Mouse (Mus musculus) adrenal gland, postnatal 4 days (tissue): Measurements from ENCODE around the gene Wfdc2. TPM values are rescaled to one million over a fixed set of nuclear protein-coding genes. Genes with fewer than 3 reads are reported as not detected.
"Not testable (repeated sequence)": the region's sequence is repeated elsewhere in the genome, so short reads cannot be mapped to it uniquely, and the experiment has no call there.

ENCODE experiments used
- DNase-seq, 2 experiments: peaks; one replicate each; pipeline ENCODE4 v3.0.0; 2021 to 2022; ENCODE audit warnings: low spot score in 2 of 2, mixed read lengths in 2 of 2
- total RNA-seq, 2 experiments: library from RNA; stranded (reverse); gene quantifications; 2 replicates each; pipeline ENCODE4 v1.2.3; 2021

The Wfdc2 gene
- total RNA-seq, 2 experiments from 2014 or later: 1.9 to 49.1 TPM

DNA sequence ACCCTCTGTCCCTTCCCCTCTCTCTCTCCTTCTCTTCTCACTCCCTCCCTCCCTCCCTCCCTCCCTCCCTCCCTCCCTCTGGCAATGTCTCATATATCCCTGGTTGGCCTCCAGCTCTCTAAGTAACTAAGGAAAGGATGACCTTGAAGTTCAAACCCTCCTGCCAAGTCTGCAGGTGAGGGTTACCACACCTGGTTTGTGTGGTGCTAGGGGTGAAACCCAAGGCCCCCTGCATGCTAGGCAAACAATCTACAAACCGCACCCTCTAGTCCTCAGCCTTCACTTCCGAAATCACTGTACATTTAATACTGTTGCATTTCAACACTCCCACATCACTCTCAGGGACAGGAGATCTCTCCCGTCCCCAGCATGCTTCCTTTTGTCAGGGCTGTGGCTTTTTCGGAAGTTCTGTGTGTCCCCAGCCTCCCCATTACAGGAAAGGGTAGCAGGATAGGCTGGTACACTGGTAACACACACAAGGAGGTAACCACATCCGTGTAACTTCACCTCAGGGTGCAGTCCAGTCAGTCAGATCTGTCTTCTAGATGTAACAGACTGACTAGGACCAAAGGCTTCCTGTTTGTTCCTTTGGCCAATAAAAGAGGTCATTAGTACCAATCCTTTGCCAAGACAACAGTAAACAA lies 17.6 kb upstream of the Wfdc2 start:
- no peak for DNase-seq

DNA sequence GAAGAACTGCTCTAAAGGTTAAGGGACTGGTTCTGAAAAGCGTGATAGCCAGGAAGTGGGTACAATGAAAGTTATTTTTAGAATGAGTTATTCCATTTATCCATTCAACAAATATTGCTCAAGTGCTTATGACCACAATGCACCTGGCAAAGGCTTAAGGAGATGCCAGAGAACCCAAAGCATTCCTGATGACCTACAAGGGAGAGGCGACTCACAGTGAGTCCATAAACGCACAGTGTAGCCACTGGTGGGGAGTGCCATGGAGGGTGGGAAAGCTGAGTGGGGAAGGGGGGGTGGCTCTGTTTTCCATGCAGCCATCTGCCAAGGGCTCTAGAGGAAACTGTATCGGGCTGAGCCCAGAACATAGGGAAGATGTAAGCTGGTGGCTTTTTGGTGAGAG lies 12.9 kb upstream of the Wfdc2 start:
- DNase-seq: no peak

- DNase-seq: no peak
These were observed 12.0 kb upstream of the Wfdc2 start for GRCm38 (mm10) chr2:164549963-164550894.

GRCm38 (mm10) chr2:164550895-164551269 lies 11.3 kb upstream of the Wfdc2 start:
- DNase-seq: no peak

GRCm38 (mm10) chr2:164551502-164551901 lies 10.7 kb upstream of the Wfdc2 start:
- DNase-seq: no peak

DNA sequence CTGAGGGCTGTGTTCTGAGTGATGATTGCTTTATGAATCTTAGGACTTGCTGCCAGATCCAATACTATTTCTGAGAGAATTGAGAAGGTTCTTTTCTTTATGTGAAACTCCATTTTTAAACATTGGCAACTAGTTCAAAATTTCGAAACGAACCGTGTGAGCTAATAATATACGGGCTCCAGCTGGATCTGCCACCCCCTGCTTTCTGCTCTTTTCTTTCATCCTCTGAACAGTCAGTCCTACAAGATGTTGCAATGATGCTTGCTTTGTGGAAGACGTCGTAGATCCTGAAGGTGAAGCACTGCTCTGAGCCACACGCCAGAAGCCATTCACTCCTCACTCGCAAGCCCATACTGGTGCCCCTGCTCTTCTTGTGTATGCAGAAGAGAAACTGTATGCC lies 3.8 kb upstream of the Wfdc2 start:
- no peak for DNase-seq

DNA sequence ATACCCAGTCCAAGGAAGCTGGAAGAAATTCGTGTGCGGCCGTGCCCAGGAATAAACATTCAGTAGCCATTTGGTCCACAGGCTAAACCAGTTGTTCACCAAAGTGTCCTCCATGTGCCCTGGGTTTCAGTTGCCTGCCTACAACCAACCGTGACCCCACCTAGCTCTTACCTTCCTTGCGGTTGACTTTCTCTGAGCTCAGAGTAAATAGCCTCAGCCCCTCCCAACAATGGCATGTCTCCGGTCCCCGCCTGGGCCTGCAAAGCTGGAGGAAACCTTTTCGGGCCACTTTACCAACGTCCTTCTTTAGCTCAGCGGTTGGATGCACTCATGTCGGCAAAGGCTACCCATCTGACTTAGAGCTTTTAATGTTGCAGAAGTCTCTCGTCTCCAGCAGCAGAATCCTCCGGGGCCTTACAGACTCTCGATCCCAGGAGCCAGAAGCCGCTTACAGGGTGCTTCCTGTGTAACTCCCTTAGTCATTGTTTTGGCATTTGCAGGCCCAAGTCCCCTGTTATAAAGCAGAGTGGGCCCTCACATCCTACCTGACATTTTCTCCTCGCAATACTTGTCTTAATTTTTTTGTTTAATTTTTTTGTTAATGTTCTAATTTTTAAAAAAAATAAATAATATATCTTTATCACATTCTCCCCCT lies 3.1 kb upstream of the Wfdc2 start:
- no peak for DNase-seq

- DNase-seq: no peak
These were observed 2.1 kb upstream of the Wfdc2 start for GRCm38 (mm10) chr2:164560106-164560505.

DNA sequence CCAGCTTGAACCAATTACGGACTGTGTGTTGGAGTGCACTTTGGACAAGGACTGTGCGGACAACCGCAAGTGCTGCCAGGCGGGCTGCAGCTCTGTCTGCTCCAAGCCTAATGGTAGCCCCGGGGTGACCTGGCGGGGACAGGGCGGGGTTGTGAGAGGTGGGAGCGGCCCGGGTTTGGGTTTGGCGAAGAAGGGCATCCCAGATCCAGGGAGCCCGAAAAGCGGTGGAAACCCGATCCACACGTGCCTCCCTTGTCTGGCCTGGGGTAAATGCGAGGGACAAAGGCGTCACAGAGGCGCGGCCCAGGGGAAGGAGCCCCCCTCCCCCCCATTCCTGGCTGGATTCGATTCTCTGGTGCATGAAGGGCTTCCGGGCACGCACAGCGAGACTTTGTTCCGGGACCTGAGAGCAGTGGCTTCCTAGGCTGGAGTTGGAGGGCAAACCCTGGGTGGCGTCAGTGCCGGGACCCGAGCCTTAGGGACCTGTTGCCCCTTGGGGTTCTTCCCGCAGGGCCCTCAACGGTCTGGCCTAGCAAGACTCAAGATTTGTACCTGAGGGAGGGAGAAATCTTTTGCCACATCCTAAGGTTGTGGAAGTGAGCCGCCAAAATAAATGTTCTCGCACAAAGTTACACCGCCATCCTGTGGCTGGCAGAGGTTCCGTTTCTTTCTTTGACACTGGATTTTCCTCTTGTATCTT lies 1.3 kb downstream of the Wfdc2 start:
- no peak for DNase-seq

GRCm38 (mm10) chr2:164564346-164564745 lies 2.1 kb downstream of the Wfdc2 start:
- no peak for DNase-seq

DNA sequence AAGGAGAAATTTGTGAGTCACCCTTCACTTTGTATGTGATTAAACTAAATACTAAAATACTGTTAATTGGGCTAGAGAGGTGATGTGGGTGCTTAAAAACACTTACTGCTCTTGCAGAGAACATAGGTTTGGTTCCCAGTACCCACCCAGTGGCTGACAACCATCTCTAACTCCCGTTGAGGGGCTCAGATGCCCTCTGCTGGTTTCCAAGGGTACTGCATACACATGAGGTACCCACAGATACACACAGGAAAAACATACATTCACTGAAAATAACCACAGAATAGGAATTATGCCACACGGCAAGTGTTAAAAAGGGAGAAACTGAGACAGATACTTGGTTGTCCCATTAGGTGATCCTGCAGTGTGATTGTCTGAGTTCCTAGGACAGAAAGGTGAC lies 4.8 kb downstream of the Wfdc2 start:
- DNase-seq: no peak

GRCm38 (mm10) chr2:164567460-164567859 lies 5.2 kb downstream of the Wfdc2 start:
- no peak for DNase-seq

- not testable (repeated sequence) for DNase-seq
These were observed 11.1 kb downstream of the Wfdc2 start, which contains the start of gene Spint3 for GRCm38 (mm10) chr2:164573359-164573758. Spint3 (minus strand) TSS chr2:164573459.

DNA sequence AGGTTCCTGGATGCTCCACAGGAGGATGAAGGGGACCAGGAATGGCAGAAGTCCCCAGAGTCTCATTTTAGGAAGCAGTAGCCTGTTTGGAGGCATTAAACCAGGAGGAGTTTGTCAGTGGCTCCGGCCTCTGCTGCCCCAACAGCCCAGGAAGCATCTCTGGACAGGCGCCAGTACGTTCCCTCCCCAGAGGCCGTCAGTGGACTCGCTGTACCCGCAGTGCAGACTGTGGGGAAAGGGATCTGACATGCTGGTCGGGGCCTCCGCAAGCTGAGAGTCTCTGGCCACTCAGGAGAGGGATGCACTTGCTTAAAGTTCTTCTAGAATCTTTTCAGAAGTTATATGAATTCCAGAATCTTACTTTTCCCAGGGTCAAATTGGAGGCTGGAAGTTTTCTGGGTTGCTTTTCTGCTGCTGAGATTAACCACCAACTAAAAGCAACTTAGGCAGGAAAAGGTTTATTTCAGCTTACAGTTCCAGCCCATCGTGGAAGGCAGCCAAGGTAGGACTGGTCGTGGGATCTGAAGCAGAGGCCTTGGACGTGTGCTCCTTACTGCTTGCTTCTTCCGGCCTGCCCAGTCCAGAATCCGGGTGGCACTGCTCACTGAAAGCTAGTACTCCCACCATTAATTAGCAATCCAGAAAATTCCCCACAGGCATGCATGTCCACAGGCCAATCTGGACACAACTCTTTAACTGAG lies 23.0 kb downstream of the Wfdc2 start, which contains the start of gene Wfdc6a:
Gene Wfdc6a (minus strand): TSS at position 423 of the 701 bp plus-strand sequence.
- DNase-seq: not testable (repeated sequence)

GRCm38 (mm10) chr2:164592014-164592413 lies 29.8 kb downstream of the Wfdc2 start:
- DNase-seq: no peak

DNA sequence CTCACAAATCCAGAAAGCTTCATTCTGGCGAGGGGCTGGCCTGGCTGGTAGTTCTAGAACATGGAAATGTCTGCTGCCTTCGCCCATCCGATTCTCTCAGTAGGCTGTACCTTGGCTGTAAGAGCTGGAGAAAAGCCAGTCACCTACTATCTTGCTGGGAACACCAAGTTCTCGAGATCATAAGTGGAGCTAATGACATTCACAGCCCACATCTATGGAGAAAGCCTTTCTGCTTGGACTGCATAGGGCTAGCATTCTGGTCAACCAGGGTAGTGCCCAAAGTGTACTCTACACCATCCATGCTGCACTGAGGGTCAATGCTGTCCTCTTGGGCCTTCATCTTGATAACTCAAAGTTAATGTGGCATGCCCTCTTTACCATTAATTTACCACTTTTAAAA lies 31.3 kb downstream of the Wfdc2 start, which contains the start of gene Eppin:
Gene Eppin (minus strand): TSS at position 101 of the 400 bp plus-strand sequence.
- no peak for DNase-seq

DNA sequence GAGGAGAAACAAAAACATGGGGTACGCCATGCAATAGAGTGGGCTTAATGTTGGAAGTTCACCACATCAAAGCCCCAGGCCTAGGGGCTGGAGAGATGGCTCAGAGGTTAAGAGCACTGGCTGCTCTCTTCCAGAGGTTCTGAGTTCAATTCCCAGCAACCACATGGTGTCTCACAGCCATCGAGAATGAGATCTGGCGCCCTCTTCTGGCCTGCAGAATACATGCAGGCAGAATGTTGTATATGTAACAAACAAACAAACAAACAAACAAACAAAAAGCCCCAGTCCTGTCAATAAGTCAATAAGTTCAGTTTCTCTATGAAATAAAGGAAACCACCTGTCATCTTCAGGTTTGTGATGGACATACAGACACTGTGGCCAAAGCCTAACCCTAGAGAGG lies 38.0 kb downstream of the Wfdc2 start:
- DNase-seq: no peak

DNA sequence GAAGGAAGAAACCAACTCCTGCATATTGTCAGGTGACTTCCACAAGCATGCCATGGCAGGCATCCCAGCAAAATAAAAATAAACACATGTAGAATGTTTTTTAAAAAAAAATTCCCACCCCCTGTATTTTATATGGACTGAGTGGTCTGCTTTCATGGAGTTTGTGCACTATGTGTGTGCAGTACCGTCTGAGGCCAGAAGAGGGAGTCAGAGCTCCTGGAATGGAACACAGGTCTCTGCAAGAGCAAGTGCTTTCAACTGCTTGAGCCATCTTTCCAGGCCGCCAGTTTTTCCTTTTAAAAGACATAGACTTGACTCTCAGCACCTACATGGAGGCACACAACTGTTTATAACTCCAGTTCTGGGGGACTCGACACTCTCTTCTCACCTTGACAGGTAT lies 41.3 kb downstream of the Wfdc2 start:
- DNase-seq: no peak

- DNase-seq: no peak
These were observed 42.2 kb downstream of the Wfdc2 start for GRCm38 (mm10) chr2:164604411-164604810.

DNA sequence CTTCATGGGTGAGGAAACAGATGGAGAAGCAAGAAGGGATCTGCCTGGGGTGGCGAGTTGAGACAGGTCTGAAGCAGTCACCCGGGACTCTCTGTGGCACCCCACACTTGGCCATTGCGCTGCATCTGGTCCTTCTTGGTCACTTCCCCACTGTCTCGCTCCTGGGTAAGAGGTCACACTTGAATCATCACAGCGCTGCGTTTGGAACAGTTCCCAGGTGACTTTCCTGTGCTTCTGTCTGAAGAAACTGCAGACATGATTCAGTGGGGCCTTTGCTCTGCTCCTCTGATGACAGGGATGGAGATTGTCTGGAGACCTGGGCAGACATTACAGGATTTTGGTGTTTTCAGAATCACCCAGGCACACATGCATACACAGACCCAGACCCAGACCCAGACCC lies 46.6 kb downstream of the Wfdc2 start:
- no peak for DNase-seq
